Mouse (Mus musculus): ENCODE data around the gene Acadm. TPM values are rescaled to one million over a fixed set of nuclear protein-coding genes. Genes with fewer than 3 reads are reported as not detected.

Acadm gene
- polyA plus RNA-seq, 1 experiment, result 404 TPM

GRCm38 (mm10) chr3:153926333-153926732, 18.1 kb downstream of the Acadm start:
- H3K4me1 ChIP-seq (ENCODE audit: control insufficient read depth, insufficient read depth, low read length), result no peaks in the 10 kb centered on the region
- no peak overlapping the region for H3K27ac ChIP-seq (ENCODE audit: insufficient read depth, low read depth, low read length)
- peaks cover 8% of the 10 kb centered on the region for H3K36me3 ChIP-seq (ENCODE audit: control insufficient read depth, insufficient read depth, low read length)
- no peak for TF ChIP-seq POLR2A (IDR thresholded peaks at IDR 0.05; ENCODE audit: low read depth, low read length)
- TF ChIP-seq CTCF (conservative IDR thresholded peaks at IDR 0.05; ENCODE audit: insufficient read depth, insufficient read length, low read depth, low read length), result peak; percentile 24; the same call in 1 of the 2 replicates
- WGBS, result 87% methylated on average over 7 of the region's 7 CpGs
- DNase-seq, result no peak
- no peaks in the 10 kb centered on the region for H3K27me3 ChIP-seq (replicated peaks; ENCODE audit: control insufficient read depth, insufficient read depth, low read length)
- no peak overlapping the region for H3K4me3 ChIP-seq (ENCODE audit: insufficient read depth, low read depth, low read length)

- 88% methylated on average over 10 of the region's 10 CpGs for WGBS
- no peak for DNase-seq
- no peak overlapping the region for H3K27ac ChIP-seq (ENCODE audit: insufficient read depth, low read depth, low read length)
- H3K27me3 ChIP-seq (replicated peaks; ENCODE audit: control insufficient read depth, insufficient read depth, low read length), result no peaks in the 10 kb centered on the region
- peaks cover 6% of the 10 kb centered on the region; the same call in 1 of the 2 replicates for H3K4me1 ChIP-seq (ENCODE audit: control insufficient read depth, insufficient read depth, low read length)
- peaks cover 9% of the 10 kb centered on the region for H3K36me3 ChIP-seq (ENCODE audit: control insufficient read depth, insufficient read depth, low read length)
- H3K4me3 ChIP-seq (ENCODE audit: insufficient read depth, low read depth, low read length), result no peak overlapping the region
- TF ChIP-seq CTCF (conservative IDR thresholded peaks at IDR 0.05; ENCODE audit: insufficient read depth, insufficient read length, low read depth, low read length) (no peak), POLR2A (IDR thresholded peaks at IDR 0.05; ENCODE audit: low read depth, low read length) (no peak)
These were observed 23.1 kb downstream of the Acadm start for GRCm38 (mm10) chr3:153921147-153921910.

GRCm38 (mm10) chr3:153917200-153917599, 27.2 kb downstream of the Acadm start:
- no peak overlapping the region for H3K4me3 ChIP-seq (ENCODE audit: insufficient read depth, low read depth, low read length)
- no peak for DNase-seq
- H3K27ac ChIP-seq (ENCODE audit: insufficient read depth, low read depth, low read length), result no peak overlapping the region
- WGBS, result 3% methylated on average over 1 of the region's 1 CpGs
- peaks cover 3% of the 10 kb centered on the region for H3K36me3 ChIP-seq (ENCODE audit: control insufficient read depth, insufficient read depth, low read length)
- no peak for TF ChIP-seq POLR2A (IDR thresholded peaks at IDR 0.05; ENCODE audit: low read depth, low read length)
- TF ChIP-seq CTCF (conservative IDR thresholded peaks at IDR 0.05; ENCODE audit: insufficient read depth, insufficient read length, low read depth, low read length), result no peak
- H3K27me3 ChIP-seq (replicated peaks; ENCODE audit: control insufficient read depth, insufficient read depth, low read length), result no peaks in the 10 kb centered on the region
- H3K4me1 ChIP-seq (ENCODE audit: control insufficient read depth, insufficient read depth, low read length), result peaks cover 10% of the 10 kb centered on the region

- Histone ChIP-seq H3K27me3 (replicated peaks; ENCODE audit: control insufficient read depth, insufficient read depth, low read length) (no peaks in the 10 kb centered on the region), H3K4me3 (ENCODE audit: insufficient read depth, low read depth, low read length) (no peak overlapping the region), H3K4me1 (ENCODE audit: control insufficient read depth, insufficient read depth, low read length) (peaks cover 30% of the 10 kb centered on the region), H3K27ac (ENCODE audit: insufficient read depth, low read depth, low read length) (peak overlapping the region; percentile 98; the same call in 1 of the 2 replicates), H3K36me3 (ENCODE audit: control insufficient read depth, insufficient read depth, low read length) (peaks cover 9% of the 10 kb centered on the region; the same call in 1 of the 2 replicates)
- no peak for DNase-seq
- WGBS, result 26% methylated on average over 6 of the region's 6 CpGs
- TF ChIP-seq POLR2A (IDR thresholded peaks at IDR 0.05; ENCODE audit: low read depth, low read length), result no peak
- TF ChIP-seq CTCF (conservative IDR thresholded peaks at IDR 0.05; ENCODE audit: insufficient read depth, insufficient read length, low read depth, low read length), result no peak
These were observed 30.8 kb downstream of the Acadm start for GRCm38 (mm10) chr3:153913510-153914243.

- no peak for TF ChIP-seq CTCF (conservative IDR thresholded peaks at IDR 0.05; ENCODE audit: insufficient read depth, insufficient read length, low read depth, low read length)
- TF ChIP-seq POLR2A (IDR thresholded peaks at IDR 0.05; ENCODE audit: low read depth, low read length), result peak; percentile 93
- H3K36me3 ChIP-seq (ENCODE audit: control insufficient read depth, insufficient read depth, low read length), result peaks cover 15% of the 10 kb centered on the region; the same call in 1 of the 2 replicates
- peaks cover 32% of the 10 kb centered on the region for H3K4me1 ChIP-seq (ENCODE audit: control insufficient read depth, insufficient read depth, low read length)
- H3K4me3 ChIP-seq (ENCODE audit: insufficient read depth, low read depth, low read length), result peak within 1 kb of the TSS; percentile 70
- peak; percentile 97 for DNase-seq
- 1% methylated on average over 65 of the region's 65 CpGs for WGBS
- H3K27me3 ChIP-seq (replicated peaks; ENCODE audit: control insufficient read depth, insufficient read depth, low read length), result no peaks in the 10 kb centered on the region
- peak within 1 kb of the TSS; percentile 98 for H3K27ac ChIP-seq (ENCODE audit: insufficient read depth, low read depth, low read length)
These were observed 31.6 kb downstream of the Acadm start, which contains the start of gene Rabggtb for GRCm38 (mm10) chr3:153912546-153913509. Gene Rabggtb, minus strand, starts transcription at chr3:153913009.

- Histone ChIP-seq H3K4me1 (ENCODE audit: control insufficient read depth, insufficient read depth, low read length) (peaks cover 28% of the 10 kb centered on the region), H3K4me3 (ENCODE audit: insufficient read depth, low read depth, low read length) (peak overlapping the region; percentile 70), H3K27ac (ENCODE audit: insufficient read depth, low read depth, low read length) (peak overlapping the region; percentile 92), H3K36me3 (ENCODE audit: control insufficient read depth, insufficient read depth, low read length) (peaks cover 17% of the 10 kb centered on the region), H3K27me3 (replicated peaks; ENCODE audit: control insufficient read depth, insufficient read depth, low read length) (no peaks in the 10 kb centered on the region)
- TF ChIP-seq CTCF (conservative IDR thresholded peaks at IDR 0.05; ENCODE audit: insufficient read depth, insufficient read length, low read depth, low read length) (no peak), POLR2A (IDR thresholded peaks at IDR 0.05; ENCODE audit: low read depth, low read length) (no peak)
- WGBS, result 2% methylated on average over 12 of the region's 12 CpGs
- DNase-seq, result peak; percentile 58
These were observed 32.5 kb downstream of the Acadm start for GRCm38 (mm10) chr3:153911882-153912440.

All from kidney, adult 2 months (tissue).